Mouse (Mus musculus) neural tube, embryonic 14.5 days (tissue): ENCODE measurements at regions not wholly inside any gene's neighbourhood (a gene's known extent, or its start where the extent isn't known, plus 50 kb on each side); places are given as distances from the start of the nearest gene placed in this dataset.

Experiments used
- ATAC-seq: fragments of 200-750 bp; cut with Nextera tagmentation; 2 replicates; pipeline ENCODE4 v1.8.0; 2017; ENCODE audit warnings: low read depth, mild to moderate bottlenecking, moderate TSS enrichment, moderate library complexity
- H3K27ac ChIP-seq: fragments of 300-500 bp; sonication (generic); 2 replicates; pipeline ENCODE4 v1.5.1; 2014; ENCODE audit warnings: low read depth, mild to moderate bottlenecking, control low read depth, low read length, moderate library complexity, mixed read lengths
- H3K27me3 ChIP-seq: fragments of 300-500 bp; sonication (generic); 2 replicates; pipeline ENCODE4 v1.6.1; 2014; ENCODE audit warnings: low read length; ENCODE audit not compliant: control insufficient read depth, insufficient read depth
- H3K36me3 ChIP-seq: fragments of 300-500 bp; sonication (generic); 2 replicates; pipeline ENCODE4 v1.6.1; 2014; ENCODE audit warnings: low read length, mixed read lengths; ENCODE audit not compliant: control insufficient read depth, insufficient read depth
- H3K4me1 ChIP-seq: fragments of 300-500 bp; sonication (generic); 2 replicates; pipeline ENCODE4 v1.6.1; 2014; ENCODE audit warnings: low read length; ENCODE audit not compliant: control insufficient read depth, insufficient read depth
- H3K4me2 ChIP-seq: fragments of 300-500 bp; sonication (generic); 2 replicates; pipeline ENCODE4 v1.6.1; 2014; ENCODE audit warnings: mild to moderate bottlenecking, low read depth, low read length, control low read depth
- H3K4me3 ChIP-seq: fragments of 300-500 bp; sonication (generic); 2 replicates; pipeline ENCODE4 v1.5.1; 2014; ENCODE audit warnings: low read depth, low read length, control low read depth, mixed read lengths
- H3K9ac ChIP-seq: fragments of 300-500 bp; sonication (generic); replicated peaks from 2 replicates; pipeline ENCODE4 v1.6.1; 2014; ENCODE audit warnings: low read depth, mild to moderate bottlenecking, control low read depth, low read length, mixed read lengths
- H3K9me3 ChIP-seq: fragments of 300-500 bp; sonication (generic); 2 replicates; pipeline ENCODE4 v1.6.1; 2016; ENCODE audit warnings: low read length; ENCODE audit not compliant: control insufficient read depth
- WGBS: fragments of 180-500 bp; shearing (Covaris S2); extraction: QIAGEN DNeasy Blood & Tissue Kit; methylation state at CpG from one replicate; pipeline ENCODE4 v1.1.7; 2014; 5-methylcytosine and 5-hydroxymethylcytosine counted together

DNA sequence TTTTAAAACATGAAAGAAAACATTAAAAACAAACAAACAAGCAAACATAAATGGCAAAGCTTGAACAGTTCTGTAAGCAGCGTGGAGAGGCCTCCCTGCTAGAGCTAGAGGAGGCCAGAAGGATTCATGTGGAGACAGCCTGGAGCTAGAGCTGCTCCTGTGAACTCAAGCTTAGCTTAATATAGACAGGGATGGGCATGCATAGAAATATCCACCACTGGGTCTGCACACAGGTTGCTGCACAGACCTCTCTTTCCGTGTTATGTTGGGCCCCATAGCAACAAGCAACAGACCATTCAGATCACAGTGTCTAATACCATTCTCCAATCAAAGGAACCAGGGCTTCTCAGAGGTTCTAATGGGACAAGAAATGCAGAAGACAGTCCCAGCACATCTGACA, 122.9 kb upstream of the Magi3 start:
- 73% methylated on average over 2 of the region's 2 CpGs for WGBS
- H3K9ac ChIP-seq = no peak overlapping the region
- no peak overlapping the region for H3K4me2 ChIP-seq
- no peak for ATAC-seq
- no peak overlapping the region for H3K27ac ChIP-seq
- no peak overlapping the region for H3K4me3 ChIP-seq
- H3K27me3 ChIP-seq = no peaks in the 10 kb centered on the region
- H3K9me3 ChIP-seq = no peaks in the 10 kb centered on the region
- H3K36me3 ChIP-seq = no peaks in the 10 kb centered on the region
- no peaks in the 10 kb centered on the region for H3K4me1 ChIP-seq

DNA sequence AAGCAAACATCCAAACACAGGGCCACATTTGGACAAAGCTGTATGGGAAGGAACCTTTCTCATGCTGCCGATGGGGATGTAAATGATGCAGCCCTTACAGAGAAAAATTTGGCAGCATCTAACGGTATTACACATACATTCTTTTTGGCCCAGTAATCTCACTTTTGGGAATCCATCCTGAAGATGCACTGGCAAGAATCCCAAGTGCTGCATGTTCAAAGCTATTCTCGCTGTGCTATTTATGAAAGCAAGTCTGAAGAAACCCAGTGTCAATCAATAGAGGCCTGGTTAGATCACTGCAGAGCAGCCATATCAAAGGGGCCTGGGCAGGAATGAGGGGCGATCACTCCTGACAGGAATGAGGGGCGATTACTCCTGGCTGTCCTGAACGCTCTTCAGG, 122.0 kb upstream of the Magi3 start:
- H3K9ac ChIP-seq = no peak overlapping the region
- no peak for ATAC-seq
- 74% methylated on average over 6 of the region's 6 CpGs for WGBS
- no peaks in the 10 kb centered on the region for H3K36me3 ChIP-seq
- H3K4me1 ChIP-seq = no peaks in the 10 kb centered on the region
- H3K4me2 ChIP-seq = no peak overlapping the region
- no peaks in the 10 kb centered on the region for H3K9me3 ChIP-seq
- no peak overlapping the region for H3K27ac ChIP-seq
- no peak overlapping the region for H3K4me3 ChIP-seq
- H3K27me3 ChIP-seq = no peaks in the 10 kb centered on the region

DNA sequence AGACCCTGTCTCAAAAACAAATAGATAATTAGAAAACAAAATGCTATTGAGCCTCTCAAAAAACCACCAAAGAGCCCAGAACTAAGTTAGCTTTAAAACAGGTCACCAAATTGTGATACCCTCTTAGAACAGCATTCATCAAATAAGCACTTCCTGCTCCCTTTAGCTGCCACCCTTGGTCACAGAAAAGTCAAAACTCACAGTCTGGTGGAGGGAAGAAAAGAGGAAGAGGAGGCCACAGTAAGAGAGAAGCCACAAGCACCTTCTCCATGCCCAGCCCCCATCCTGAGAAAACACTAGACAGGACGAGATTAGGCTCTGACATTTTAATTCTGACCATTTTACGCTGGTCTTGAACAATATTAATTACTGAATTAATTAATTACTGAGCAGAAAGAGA, 120.2 kb upstream of the Magi3 start:
- H3K9me3 ChIP-seq = no peaks in the 10 kb centered on the region
- H3K27ac ChIP-seq = no peak overlapping the region
- H3K4me1 ChIP-seq = peaks cover 6% of the 10 kb centered on the region; the same call in 1 of the 2 replicates
- 76% methylated on average over 2 of the region's 2 CpGs for WGBS
- ATAC-seq = no peak
- no peaks in the 10 kb centered on the region for H3K27me3 ChIP-seq
- no peak overlapping the region for H3K9ac ChIP-seq
- H3K4me2 ChIP-seq = no peak overlapping the region
- H3K36me3 ChIP-seq = no peaks in the 10 kb centered on the region
- no peak overlapping the region for H3K4me3 ChIP-seq

DNA sequence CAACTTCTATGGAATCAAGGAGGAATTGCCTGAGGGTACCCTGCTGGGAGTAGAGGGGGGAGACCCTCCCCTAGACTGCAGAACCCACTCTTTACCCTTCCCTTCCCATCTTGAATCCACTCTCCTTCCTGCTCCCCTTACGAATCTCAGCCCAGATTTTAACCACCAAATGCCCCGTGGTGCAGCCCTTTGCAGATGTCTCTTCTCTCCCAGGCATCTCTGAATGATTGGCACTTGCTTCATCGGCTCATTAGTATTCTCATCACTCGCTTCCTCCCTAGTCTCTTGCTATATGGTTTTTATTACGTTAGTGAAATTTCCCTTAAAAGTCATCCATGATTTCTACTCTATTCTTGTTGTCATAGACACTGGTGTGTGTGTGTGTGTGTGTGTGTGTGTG, 116.7 kb upstream of the Magi3 start:
- Histone ChIP-seq H3K9ac (no peak overlapping the region), H3K27me3 (no peaks in the 10 kb centered on the region), H3K27ac (peak overlapping the region; percentile 77), H3K4me3 (no peak overlapping the region), H3K9me3 (no peaks in the 10 kb centered on the region), H3K4me1 (peaks cover 6% of the 10 kb centered on the region; the same call in 1 of the 2 replicates), H3K36me3 (no peaks in the 10 kb centered on the region), H3K4me2 (no peak overlapping the region)
- WGBS = 53% methylated on average over 5 of the region's 5 CpGs
- ATAC-seq = peak; percentile 39; the same call in 1 of the 2 replicates

DNA sequence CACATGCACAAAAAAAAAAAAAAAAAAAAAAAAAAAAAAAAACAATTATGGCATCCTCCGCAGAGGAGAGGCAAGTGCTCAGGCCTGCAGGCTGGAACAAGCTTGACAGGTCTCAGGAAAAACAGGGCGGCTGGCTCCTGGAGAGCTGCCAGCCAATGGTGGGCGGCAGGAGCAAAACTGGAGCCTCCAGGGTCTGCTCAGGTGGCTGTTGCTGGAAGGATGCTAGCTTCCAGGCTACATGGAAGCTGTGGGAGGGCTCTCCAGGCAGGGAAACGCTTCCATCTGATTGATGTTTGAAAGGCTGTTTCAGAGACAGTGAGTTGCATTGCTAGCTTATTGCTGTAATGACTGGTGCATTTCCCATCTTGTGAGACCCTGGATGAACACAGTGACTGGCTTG, 116.1 kb upstream of the Magi3 start:
- Histone ChIP-seq H3K9ac (no peak overlapping the region), H3K9me3 (no peaks in the 10 kb centered on the region), H3K4me3 (no peak overlapping the region), H3K36me3 (no peaks in the 10 kb centered on the region), H3K4me2 (no peak overlapping the region), H3K4me1 (peaks cover 6% of the 10 kb centered on the region; the same call in 1 of the 2 replicates), H3K27ac (peak overlapping the region; percentile 77), H3K27me3 (no peaks in the 10 kb centered on the region)
- peak; percentile 68; the same call in 1 of the 2 replicates for ATAC-seq
- 25% methylated on average over 4 of the region's 4 CpGs for WGBS

DNA sequence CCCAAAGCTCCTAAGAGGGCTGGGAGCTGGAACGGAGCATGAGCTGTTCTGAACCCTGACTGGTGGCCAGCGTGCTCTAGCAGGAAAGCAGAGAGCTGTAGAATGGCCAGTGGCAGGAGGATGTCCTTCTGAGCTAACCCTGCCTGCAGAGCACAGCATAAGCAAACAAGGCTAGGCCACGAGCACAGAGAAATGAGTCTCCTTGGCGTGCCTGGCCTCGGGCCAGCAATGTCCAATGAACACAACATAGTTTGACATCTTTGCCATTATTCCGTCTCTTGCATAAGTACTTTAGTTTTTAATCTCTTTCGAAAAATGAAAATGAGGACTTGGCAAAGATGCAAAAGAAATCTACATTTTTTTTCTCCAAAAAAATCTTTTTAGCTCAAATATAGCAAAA, 114.6 kb upstream of the Magi3 start:
- H3K9me3 ChIP-seq = no peaks in the 10 kb centered on the region
- H3K27ac ChIP-seq = no peak overlapping the region
- H3K36me3 ChIP-seq = no peaks in the 10 kb centered on the region
- H3K27me3 ChIP-seq = no peaks in the 10 kb centered on the region
- H3K4me3 ChIP-seq = no peak overlapping the region
- no peak for ATAC-seq
- no peak overlapping the region for H3K9ac ChIP-seq
- peaks cover 6% of the 10 kb centered on the region; the same call in 1 of the 2 replicates for H3K4me1 ChIP-seq
- WGBS = 80% methylated on average over 7 of the region's 7 CpGs
- no peak overlapping the region for H3K4me2 ChIP-seq

DNA sequence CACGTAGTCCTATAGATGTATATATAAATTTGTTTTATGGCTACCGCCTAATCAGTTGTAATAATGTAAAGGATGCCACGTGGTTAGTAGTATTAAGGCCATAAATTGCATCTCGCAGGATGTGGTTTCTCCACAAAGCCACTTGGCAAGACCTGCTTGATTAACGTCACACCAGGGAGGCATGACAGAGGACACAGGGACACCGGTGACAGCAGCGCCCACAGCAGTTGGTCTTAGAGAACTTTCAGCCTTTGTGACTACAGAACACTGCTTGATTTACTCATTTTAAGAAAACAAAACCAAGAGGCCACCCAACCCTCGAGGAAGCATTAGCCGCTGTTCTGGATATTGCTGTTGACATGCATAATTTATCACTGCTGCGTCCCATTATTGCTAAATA, 113.2 kb upstream of the Magi3 start:
- H3K4me3 ChIP-seq = no peak overlapping the region
- H3K9ac ChIP-seq = no peak overlapping the region
- H3K27me3 ChIP-seq = no peaks in the 10 kb centered on the region
- H3K4me2 ChIP-seq = no peak overlapping the region
- H3K4me1 ChIP-seq = peaks cover 6% of the 10 kb centered on the region; the same call in 1 of the 2 replicates
- no peak for ATAC-seq
- no peaks in the 10 kb centered on the region for H3K36me3 ChIP-seq
- H3K27ac ChIP-seq = no peak overlapping the region
- no peaks in the 10 kb centered on the region for H3K9me3 ChIP-seq
- 27% methylated on average over 10 of the region's 10 CpGs for WGBS

DNA sequence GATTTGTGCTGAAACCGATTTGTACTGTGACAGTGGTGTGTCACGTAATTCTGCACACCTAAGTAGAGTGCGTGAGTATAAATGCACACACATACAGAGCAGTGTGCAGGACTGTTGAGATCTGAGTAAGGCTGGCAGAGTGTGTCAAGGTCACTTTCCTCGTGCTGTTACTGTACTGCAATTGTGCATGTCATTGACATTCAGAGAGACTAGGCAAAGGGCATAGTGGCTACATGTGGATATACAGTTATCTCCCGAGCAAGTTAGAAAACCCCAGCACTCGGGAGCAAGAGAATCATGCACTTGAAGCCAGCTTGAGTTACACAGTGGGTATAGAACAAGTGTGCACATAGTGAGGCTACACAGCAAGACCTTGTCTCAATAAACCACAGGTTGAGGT, 110.5 kb upstream of the Magi3 start:
- no peak for ATAC-seq

DNA sequence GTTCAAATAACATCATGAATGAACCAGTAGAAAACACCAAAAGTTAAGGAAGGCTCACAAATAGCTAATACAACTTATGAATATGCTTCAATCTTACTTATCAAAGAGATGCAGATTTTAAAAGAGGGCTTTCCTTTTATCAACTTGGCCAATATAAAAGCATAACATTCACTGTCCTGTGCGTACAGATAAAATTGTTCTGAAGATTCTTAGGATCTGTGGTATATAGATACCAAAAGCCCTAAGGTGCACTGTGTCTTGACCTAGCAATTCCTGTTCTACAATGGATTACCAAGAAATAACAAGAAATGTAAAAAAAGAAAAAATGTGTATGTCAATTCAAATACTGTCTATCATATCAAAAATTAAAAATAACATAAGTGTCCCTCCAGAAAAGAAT, 107.7 kb upstream of the Magi3 start:
- H3K4me3 ChIP-seq = no peak overlapping the region
- ATAC-seq = no peak
- no peak overlapping the region for H3K9ac ChIP-seq
- no peaks in the 10 kb centered on the region for H3K9me3 ChIP-seq
- H3K27ac ChIP-seq = no peak overlapping the region
- H3K4me2 ChIP-seq = no peak overlapping the region
- no peaks in the 10 kb centered on the region for H3K36me3 ChIP-seq
- 98% methylated on average over 1 of the region's 1 CpGs for WGBS
- H3K27me3 ChIP-seq = no peaks in the 10 kb centered on the region
- no peaks in the 10 kb centered on the region for H3K4me1 ChIP-seq

More for the DNA sequence above, 110.5 kb upstream of the Magi3 start:
- Histone ChIP-seq H3K9ac (no peak overlapping the region), H3K27ac (no peak overlapping the region), H3K4me3 (no peak overlapping the region), H3K9me3 (no peaks in the 10 kb centered on the region), H3K27me3 (no peaks in the 10 kb centered on the region), H3K36me3 (no peaks in the 10 kb centered on the region), H3K4me2 (no peak overlapping the region), H3K4me1 (no peaks in the 10 kb centered on the region)
- WGBS = 88% methylated on average over 6 of the region's 6 CpGs
